Mouse (Mus musculus): ENCODE measurements around the gene Tec. TPM values are rescaled to one million over a fixed set of nuclear protein-coding genes. Genes with fewer than 3 reads are reported as not detected.

Tec gene
- total RNA-seq, 1 experiment, result 4.7 TPM

GRCm38 (mm10) chr5:72855685-72856124 is 12.6 kb downstream of the Tec start:
- H3K9me3 ChIP-seq (ENCODE audit: control insufficient read depth, insufficient read depth, low read depth, low read length), result no peaks in the 10 kb centered on the region
- H3K27ac ChIP-seq (ENCODE audit: insufficient read depth, low read depth, low read length, poor library complexity, severe bottlenecking), result no peak overlapping the region
- no peaks in the 10 kb centered on the region for H3K4me1 ChIP-seq (ENCODE audit: control insufficient read depth in 2 of 2, insufficient read depth in 2 of 2, low read length in 2 of 2, poor library complexity in 1 of 2)
- no peak overlapping the region for H3K4me3 ChIP-seq (ENCODE audit: insufficient read depth in 1 of 2, low read depth in 1 of 2, low read length in 2 of 2, poor library complexity in 1 of 2, severe bottlenecking in 1 of 2)
- H3K36me3 ChIP-seq (ENCODE audit: control insufficient read depth, insufficient read depth, low read length, poor library complexity, severe bottlenecking), result no peaks in the 10 kb centered on the region
- in situ Hi-C loops (cut with MboI; ENCODE audit: low sequenced_read_pairs in 2 of 2, unreplicated experiment in 2 of 2), result no loop called here
- H3K9ac ChIP-seq (ENCODE audit: insufficient read depth, low read depth, low read length, poor library complexity, severe bottlenecking), result no peak overlapping the region
- TF ChIP-seq ZNF384 (IDR thresholded peaks at IDR 0.05; ENCODE audit: low read depth, low read length), result no peak
- no peak for TF ChIP-seq ZC3H11A (IDR thresholded peaks at IDR 0.05; ENCODE audit: borderline replicate concordance, low read depth, low read length)
- no peak for TF ChIP-seq MAFK (IDR thresholded peaks at IDR 0.05; ENCODE audit: insufficient read depth, low read depth, low read length)
- DNase-seq (ENCODE audit: low read depth, low spot score), result peak; percentile 34

- Histone ChIP-seq H3K9ac (ENCODE audit: insufficient read depth, low read depth, low read length, poor library complexity, severe bottlenecking) (no peak overlapping the region), H3K9me3 (ENCODE audit: control insufficient read depth, insufficient read depth, low read depth, low read length) (no peaks in the 10 kb centered on the region), H3K36me3 (ENCODE audit: control insufficient read depth, insufficient read depth, low read length, poor library complexity, severe bottlenecking) (no peaks in the 10 kb centered on the region), H3K4me3 (ENCODE audit: insufficient read depth in 1 of 2, low read depth in 1 of 2, low read length in 2 of 2, poor library complexity in 1 of 2, severe bottlenecking in 1 of 2) (no peak overlapping the region), H3K4me1 (ENCODE audit: control insufficient read depth in 2 of 2, insufficient read depth in 2 of 2, low read length in 2 of 2, poor library complexity in 1 of 2) (no peaks in the 10 kb centered on the region), H3K27ac (ENCODE audit: insufficient read depth, low read depth, low read length, poor library complexity, severe bottlenecking) (no peak overlapping the region)
- in situ Hi-C loops (cut with MboI; ENCODE audit: low sequenced_read_pairs in 2 of 2, unreplicated experiment in 2 of 2), result no loop called here
- TF ChIP-seq ZNF384 (IDR thresholded peaks at IDR 0.05; ENCODE audit: low read depth, low read length) (no peak), CHD2 (IDR thresholded peaks at IDR 0.05; ENCODE audit: low read depth, low read length) (no peak), MAFK (IDR thresholded peaks at IDR 0.05; ENCODE audit: insufficient read depth, low read depth, low read length) (no peak), HCFC1 (IDR thresholded peaks at IDR 0.05; ENCODE audit: borderline replicate concordance, insufficient read depth, low read length) (no peak), ZC3H11A (IDR thresholded peaks at IDR 0.05; ENCODE audit: borderline replicate concordance, low read depth, low read length) (no peak)
- no peak for DNase-seq (ENCODE audit: low read depth, low spot score)
Observed at GRCm38 (mm10) chr5:72854141-72854990, 13.9 kb downstream of the Tec start.

GRCm38 (mm10) chr5:72853365-72853764 is 14.9 kb downstream of the Tec start:
- no peak for DNase-seq (ENCODE audit: low read depth, low spot score)
- no peaks in the 10 kb centered on the region for H3K36me3 ChIP-seq (ENCODE audit: control insufficient read depth, insufficient read depth, low read length, poor library complexity, severe bottlenecking)
- no peak overlapping the region for H3K4me3 ChIP-seq (ENCODE audit: insufficient read depth in 1 of 2, low read depth in 1 of 2, low read length in 2 of 2, poor library complexity in 1 of 2, severe bottlenecking in 1 of 2)
- H3K27ac ChIP-seq (ENCODE audit: insufficient read depth, low read depth, low read length, poor library complexity, severe bottlenecking), result no peak overlapping the region
- in situ Hi-C loops (cut with MboI; ENCODE audit: low sequenced_read_pairs in 2 of 2, unreplicated experiment in 2 of 2), result no loop called here
- TF ChIP-seq MAFK (IDR thresholded peaks at IDR 0.05; ENCODE audit: insufficient read depth, low read depth, low read length) (no peak), CHD2 (IDR thresholded peaks at IDR 0.05; ENCODE audit: low read depth, low read length) (no peak), ZC3H11A (IDR thresholded peaks at IDR 0.05; ENCODE audit: borderline replicate concordance, low read depth, low read length) (no peak), HCFC1 (IDR thresholded peaks at IDR 0.05; ENCODE audit: borderline replicate concordance, insufficient read depth, low read length) (no peak), ZNF384 (IDR thresholded peaks at IDR 0.05; ENCODE audit: low read depth, low read length) (no peak)
- H3K9ac ChIP-seq (ENCODE audit: insufficient read depth, low read depth, low read length, poor library complexity, severe bottlenecking), result no peak overlapping the region
- no peaks in the 10 kb centered on the region for H3K9me3 ChIP-seq (ENCODE audit: control insufficient read depth, insufficient read depth, low read depth, low read length)
- H3K4me1 ChIP-seq (ENCODE audit: control insufficient read depth in 2 of 2, insufficient read depth in 2 of 2, low read length in 2 of 2, poor library complexity in 1 of 2), result no peaks in the 10 kb centered on the region

GRCm38 (mm10) chr5:72852301-72852995 is 15.8 kb downstream of the Tec start:
- Histone ChIP-seq H3K36me3 (ENCODE audit: control insufficient read depth, insufficient read depth, low read length, poor library complexity, severe bottlenecking) (no peaks in the 10 kb centered on the region), H3K9me3 (ENCODE audit: control insufficient read depth, insufficient read depth, low read depth, low read length) (no peaks in the 10 kb centered on the region), H3K9ac (ENCODE audit: insufficient read depth, low read depth, low read length, poor library complexity, severe bottlenecking) (no peak overlapping the region), H3K4me3 (ENCODE audit: insufficient read depth in 1 of 2, low read depth in 1 of 2, low read length in 2 of 2, poor library complexity in 1 of 2, severe bottlenecking in 1 of 2) (no peak overlapping the region), H3K27ac (ENCODE audit: insufficient read depth, low read depth, low read length, poor library complexity, severe bottlenecking) (no peak overlapping the region), H3K4me1 (ENCODE audit: control insufficient read depth in 2 of 2, insufficient read depth in 2 of 2, low read length in 2 of 2, poor library complexity in 1 of 2) (no peaks in the 10 kb centered on the region)
- in situ Hi-C loops (cut with MboI; ENCODE audit: low sequenced_read_pairs in 2 of 2, unreplicated experiment in 2 of 2), result no loop called here
- TF ChIP-seq ZC3H11A (IDR thresholded peaks at IDR 0.05; ENCODE audit: borderline replicate concordance, low read depth, low read length) (no peak), CHD2 (IDR thresholded peaks at IDR 0.05; ENCODE audit: low read depth, low read length) (no peak), HCFC1 (IDR thresholded peaks at IDR 0.05; ENCODE audit: borderline replicate concordance, insufficient read depth, low read length) (no peak), ZNF384 (IDR thresholded peaks at IDR 0.05; ENCODE audit: low read depth, low read length) (no peak), MAFK (IDR thresholded peaks at IDR 0.05; ENCODE audit: insufficient read depth, low read depth, low read length) (no peak)
- no peak for DNase-seq (ENCODE audit: low read depth, low spot score)

All from ES-E14 (cell line).